Mouse (Mus musculus): ENCODE measurements at regions not wholly inside any gene's neighbourhood (a gene's known extent, or its start where the extent isn't known, plus 50 kb on each side); places are given as distances from the start of the nearest gene placed in this dataset.

- DNase-seq = no peak
Measured at GRCm38 (mm10) chr8:116215286-116215860, 289.4 kb upstream of the Dynlrb2 start.

GRCm38 (mm10) chr8:116203631-116204030 is 301.1 kb upstream of the Dynlrb2 start:
- no peak for DNase-seq

GRCm38 (mm10) chr8:116200459-116200999 is 304.2 kb upstream of the Dynlrb2 start:
- no peak for DNase-seq

DNA sequence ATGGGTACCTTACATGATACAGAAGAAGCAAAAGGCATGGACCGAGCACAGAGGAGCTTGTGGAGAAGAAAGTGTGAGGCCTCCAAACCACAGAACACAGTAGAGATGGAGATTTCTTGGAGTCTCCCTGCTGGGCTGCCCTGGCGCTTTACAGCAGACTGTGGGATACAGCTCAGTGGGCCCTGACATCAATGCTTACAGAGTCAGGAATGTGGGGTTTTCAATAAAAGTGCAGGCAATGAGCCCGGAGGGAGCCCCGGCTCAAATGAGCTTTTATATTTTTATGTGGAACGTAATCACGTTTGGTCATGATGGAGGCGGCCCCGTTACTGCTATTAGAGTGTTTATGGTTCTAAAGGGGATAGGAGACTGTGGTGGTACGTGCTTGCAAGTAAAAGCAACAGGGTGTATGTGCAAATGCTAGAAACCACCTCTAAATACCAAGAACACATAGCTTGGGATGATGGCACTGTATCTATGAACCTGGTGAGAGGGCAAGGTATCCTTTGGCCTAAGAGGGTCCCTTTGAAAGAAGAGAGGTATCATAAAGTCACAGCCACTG is 308.1 kb upstream of the Dynlrb2 start:
- DNase-seq = no peak

DNA sequence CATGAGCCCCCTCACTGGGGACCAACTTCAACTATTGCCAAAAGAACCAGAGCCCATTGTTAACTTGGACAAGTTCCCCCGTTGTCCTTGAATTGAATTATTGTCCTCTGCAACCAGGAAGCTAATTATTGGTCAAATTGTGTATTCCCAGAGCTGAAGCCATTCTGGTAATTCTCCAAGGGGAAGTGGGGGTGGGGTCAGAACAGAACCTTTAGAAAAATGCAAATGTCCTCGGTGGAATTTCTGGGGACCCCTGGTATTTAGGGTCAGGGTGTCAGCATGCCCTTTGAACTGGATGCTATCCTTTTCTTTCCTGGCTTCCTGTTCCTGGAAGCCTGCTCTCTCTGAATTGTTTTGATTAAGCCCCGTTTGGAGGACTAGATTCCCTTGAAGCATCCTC is 312.7 kb upstream of the Dynlrb2 start:
- no peak for DNase-seq

GRCm38 (mm10) chr8:116185206-116185605 is 319.6 kb upstream of the Dynlrb2 start:
- no peak for DNase-seq

- DNase-seq = no peak
Measured at GRCm38 (mm10) chr8:116184241-116184640, 320.5 kb upstream of the Dynlrb2 start.

DNA sequence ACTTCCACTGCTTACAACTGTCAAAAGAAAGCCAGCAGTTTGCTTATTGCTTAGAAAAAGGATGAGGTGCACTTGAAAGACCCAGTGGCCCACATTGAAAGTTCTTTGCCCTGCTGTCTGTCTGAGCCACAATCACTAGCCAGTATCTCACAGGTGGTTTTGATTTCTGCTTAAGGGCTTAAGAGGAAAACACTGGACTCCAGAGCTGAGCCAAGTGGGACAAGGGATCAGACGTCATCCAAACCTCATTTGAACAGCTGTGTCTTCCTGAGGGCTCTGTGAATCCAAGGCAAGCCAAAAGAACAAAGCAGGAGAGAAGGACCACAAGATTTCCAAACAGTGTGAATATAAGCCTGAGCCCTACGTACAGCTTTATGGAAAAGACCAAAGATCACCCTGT is 326.8 kb upstream of the Dynlrb2 start:
- DNase-seq = no peak

DNA sequence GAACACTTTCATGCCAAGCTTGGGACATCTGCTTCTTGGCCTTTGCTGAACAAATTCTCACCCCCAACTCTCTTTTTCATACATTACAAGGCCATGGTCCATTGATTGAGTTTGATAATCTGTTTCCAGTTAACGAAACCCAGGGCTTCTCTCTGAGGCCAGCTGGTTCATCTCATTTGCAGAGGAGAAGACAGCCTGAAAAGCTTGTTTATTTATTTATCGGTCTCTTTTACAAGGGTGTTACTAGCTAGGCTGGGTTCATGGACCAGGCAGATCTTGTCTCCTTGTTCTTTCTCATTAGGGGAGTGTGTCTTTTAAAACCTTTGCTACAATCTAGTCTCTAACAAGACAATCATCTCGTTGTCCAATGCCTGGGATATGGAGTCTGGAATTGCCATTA is 329.9 kb upstream of the Dynlrb2 start:
- no peak for DNase-seq

DNA sequence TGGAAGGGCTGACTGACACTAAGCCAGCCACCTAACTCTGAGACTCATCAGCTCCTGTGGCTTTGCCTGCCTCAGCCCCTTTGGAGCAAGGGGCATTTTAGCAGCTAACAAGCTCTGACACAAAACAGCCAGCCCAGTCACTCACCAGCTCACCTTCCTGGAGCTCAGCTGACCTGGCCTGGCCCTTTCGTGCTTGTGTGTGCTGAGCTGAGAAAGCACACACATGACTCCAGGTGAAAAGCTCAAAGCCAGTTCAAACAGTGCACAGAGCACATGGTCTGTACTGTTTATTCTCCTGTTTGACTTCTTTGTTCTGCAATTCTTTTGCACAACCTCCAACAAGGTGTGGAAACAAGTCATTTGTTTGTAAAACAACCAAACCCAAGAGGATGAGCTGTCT is 330.8 kb upstream of the Dynlrb2 start:
- no peak for DNase-seq

- no peak for DNase-seq
Measured at GRCm38 (mm10) chr8:116167874-116168273, 336.9 kb upstream of the Dynlrb2 start.

DNA sequence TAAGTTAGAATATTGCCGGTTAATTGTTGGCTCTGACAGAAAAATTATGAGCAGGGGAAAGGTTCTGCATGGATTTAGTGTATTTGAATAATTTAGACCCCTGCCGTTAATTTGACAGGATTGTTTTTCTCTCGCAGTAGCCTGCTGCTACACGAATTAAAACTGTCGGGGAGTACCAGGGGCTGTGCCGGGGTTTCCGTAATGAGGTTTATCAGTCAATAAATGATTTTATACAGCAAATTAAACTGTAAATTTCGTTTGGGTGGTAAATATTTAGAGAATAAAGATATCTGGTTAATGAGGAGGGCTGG is 339.8 kb upstream of the Dynlrb2 start:
- no peak for DNase-seq

DNA sequence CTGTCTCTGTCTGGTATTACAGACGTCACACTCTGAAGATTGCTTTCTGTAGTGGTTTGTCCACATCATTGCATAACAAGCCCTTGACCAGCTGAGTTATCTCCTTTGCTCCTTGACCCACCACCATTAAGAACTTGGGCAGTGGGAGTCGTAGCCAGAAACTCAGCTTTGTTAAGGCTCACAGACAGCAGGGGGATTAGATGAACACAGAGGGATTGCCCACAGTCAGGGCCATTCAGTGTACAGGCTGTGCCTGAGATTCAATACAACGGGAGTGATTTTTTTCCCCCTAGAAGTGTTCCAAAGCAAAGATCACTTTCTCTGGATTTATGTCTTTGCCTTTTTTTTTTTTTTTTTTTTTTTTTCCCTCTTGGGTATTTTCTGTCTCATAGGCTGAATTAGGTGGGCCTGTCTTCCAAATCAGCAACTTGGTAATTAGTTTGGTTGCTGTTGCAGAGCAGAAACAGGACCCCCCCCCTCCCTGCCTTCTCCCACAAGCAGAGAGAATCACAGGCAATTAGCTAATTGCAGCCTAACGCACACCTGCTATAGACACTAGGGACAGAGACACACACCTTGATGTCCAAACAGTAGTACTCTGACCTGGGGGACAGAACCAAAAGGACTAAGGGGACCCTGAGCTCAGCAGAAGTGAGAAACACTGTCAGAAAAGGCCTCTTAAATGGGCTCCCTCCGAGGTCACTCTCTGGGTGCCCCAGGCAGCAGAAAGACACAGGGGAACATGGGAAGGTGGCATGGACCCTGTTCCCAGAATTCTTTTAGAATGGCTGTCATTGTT is 340.4 kb upstream of the Dynlrb2 start:
- no peak for DNase-seq

GRCm38 (mm10) chr8:116160932-116161331 is 343.8 kb upstream of the Dynlrb2 start:
- DNase-seq = no peak

DNA sequence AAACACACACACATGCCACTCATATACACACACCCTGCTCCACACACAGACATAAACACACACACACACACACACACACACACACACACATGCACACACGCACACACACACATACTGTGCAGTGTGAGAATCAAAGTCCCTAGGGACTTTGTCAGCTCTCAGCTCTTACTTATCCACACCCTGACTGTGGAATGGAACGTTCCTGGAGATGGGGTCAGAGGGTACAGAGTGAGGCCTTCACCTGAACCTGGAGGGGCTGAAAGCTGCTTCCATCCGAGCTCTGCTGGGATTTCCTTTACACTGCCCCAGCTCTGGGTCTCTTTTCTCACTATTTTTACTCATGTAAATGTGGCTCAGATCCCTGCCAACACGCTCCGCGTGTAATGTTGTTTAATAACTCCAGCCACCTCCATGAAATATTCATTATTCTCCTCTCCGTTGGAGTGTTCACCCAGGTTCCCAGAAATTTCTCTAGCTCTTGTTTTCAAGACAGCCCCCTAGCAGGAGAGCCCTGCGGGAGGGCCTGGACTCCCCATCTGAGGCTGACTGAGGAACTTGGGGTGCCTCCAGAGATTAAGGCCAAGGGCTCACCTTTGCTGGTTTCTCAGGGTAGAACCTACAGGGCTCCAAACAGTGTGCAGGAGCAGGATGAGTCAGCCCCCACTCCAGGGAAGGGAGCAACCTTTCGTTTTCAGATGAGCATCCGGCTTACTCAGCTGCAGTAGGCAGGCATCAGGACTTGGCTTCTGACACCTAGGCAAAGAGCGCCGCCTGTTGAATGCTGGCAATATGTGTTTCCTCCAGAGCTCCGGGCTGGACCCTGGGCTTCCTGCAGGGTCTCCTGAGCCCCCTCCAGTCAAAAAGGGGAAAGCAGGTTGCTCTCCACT is 360.8 kb upstream of the Dynlrb2 start:
- peak; percentile 18 to 21 for DNase-seq

GRCm38 (mm10) chr8:116141363-116141762 is 363.4 kb upstream of the Dynlrb2 start:
- no peak for DNase-seq

GRCm38 (mm10) chr8:116139934-116140333 is 364.8 kb upstream of the Dynlrb2 start:
- no peak for DNase-seq

GRCm38 (mm10) chr8:116137765-116138164 is 367.0 kb upstream of the Dynlrb2 start:
- DNase-seq = no peak

DNA sequence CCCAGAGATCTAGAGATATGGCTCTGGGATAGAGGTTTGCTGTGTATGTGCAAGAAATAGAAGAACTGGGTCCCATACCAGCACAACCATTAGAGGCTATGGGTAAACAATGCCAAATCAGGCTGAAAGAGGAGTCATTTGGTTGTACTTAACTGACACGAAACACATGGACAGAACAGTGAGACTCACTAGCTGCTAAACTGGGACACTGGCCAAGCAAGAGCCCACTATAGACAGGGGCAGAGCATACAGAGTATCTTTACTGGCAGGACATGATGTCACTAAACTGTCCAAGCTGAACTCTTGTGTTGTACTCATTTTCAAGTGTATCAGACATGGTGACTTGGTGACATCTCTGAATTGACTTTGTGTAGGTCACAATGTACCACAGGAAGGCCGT is 371.3 kb upstream of the Dynlrb2 start:
- no peak for DNase-seq

DNA sequence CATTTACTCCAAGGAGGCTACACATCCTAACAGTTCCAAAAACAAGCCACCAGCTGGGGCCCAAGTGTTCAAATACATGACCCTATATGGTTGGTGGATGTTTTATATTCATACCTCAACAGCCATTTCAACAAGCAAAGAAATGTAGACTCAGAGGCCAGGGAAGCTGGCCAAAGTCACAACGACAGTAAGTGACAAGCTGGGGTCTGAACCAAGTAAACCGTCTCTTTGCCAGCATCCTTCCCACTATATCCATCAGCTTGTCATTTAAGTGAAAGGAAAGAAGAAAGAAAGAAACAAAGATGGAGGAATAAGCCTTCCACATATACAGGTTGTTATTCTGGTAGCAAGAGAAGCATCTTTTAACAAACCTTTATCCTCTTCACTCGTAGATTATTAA is 371.7 kb upstream of the Dynlrb2 start:
- DNase-seq = no peak

DNA sequence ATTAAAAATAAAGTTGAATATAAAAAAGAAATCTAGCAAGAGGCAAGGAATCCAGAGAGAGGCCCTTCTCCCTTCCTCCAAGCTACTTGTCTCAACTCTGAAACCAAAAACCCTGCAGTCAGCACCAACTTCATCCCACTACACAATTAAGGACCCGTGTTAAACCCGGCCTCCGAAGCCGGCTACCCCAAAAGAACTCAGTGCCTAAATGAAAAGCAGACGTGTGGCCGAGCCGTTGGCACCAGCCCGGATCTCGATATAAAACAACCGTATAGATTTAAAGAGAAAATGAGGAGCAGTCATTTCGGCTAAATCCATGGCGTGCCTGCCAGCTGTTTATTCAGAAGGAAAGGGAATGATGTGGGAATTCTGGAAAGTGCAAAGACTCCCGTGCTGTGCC is 384.7 kb upstream of the Dynlrb2 start:
- DNase-seq = no peak

DNA sequence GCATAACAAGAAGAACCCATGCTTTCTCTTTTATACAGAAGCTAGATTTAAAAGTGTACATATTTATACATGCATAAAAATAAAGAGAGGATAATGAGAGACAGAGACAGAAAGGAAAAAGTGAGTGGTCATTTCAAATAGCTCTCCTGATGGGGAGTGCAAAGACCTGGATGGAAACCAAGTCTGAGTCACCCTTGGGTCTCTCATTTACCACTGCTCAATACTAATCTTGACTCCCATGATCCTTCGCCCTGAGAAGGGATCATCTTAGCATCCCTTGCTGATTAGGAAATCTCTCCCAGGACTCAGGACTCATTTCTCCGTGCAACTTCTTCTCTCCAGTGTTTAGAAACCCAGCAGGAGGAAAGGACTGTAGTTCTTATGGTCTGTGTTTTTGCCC is 386.9 kb upstream of the Dynlrb2 start:
- DNase-seq = no peak

DNA sequence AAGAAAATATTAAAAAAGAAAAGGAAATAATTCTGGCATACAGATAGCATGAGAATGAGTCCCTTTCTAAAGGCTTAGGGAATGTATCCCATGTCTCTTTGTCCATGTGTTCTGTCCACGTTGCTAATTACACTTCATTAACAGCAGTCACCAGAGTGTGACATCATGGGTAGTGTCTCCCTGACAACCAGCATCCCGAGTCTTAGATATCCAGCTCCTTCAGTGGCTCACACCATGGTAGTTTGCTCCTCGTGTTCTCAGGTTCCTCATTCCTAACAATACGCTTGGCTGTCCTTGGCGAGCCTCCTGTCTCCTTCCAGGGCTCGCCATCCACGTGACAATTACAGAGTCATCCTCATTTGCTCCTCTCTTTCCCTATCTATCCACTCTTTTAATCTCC is 388.1 kb upstream of the Dynlrb2 start:
- DNase-seq = no peak
